9 mouse cellular contexts compared by ENCODE assay signal in genomic region chr9:116808401-116808800, GRCm38 (mm10).
DNase-seq lines count a peak whose midpoint lies in the region; ATAC-seq and TF ChIP-seq lines count a peak whose summit lies in the region.
"Had no signal": no experiment of that assay in that cellular context is flagged by ENCODE, and none has a peak within 500 bp of the region (broad histone marks: within the 10 kb centered on the region; RNA-seq: fewer than 3 reads in every experiment).

No protein-coding gene starts in this region.

- H3K4me1 ChIP-seq in embryonic fibroblast, embryonic 13.5 days (ENCODE audit: control insufficient read depth, insufficient read depth, low read length), result no peaks in the 10 kb centered on the region; the same call in 1 of the 2 replicates
- peaks cover 17% of the 10 kb centered on the region for H3K4me1 ChIP-seq in kidney, embryonic 15.5 days
- H3K4me1 ChIP-seq in olfactory bulb, adult 2 months (ENCODE audit: control insufficient read depth, insufficient read depth, low read length), result peaks cover 10% of the 10 kb centered on the region

- no peak overlapping the region for H3K9ac ChIP-seq in kidney, embryonic 15.5 days
- H3K9ac ChIP-seq: hindbrain, embryonic 15.5 days had no signal

- H3K36me3 ChIP-seq in kidney, embryonic 15.5 days, result peaks cover 9% of the 10 kb centered on the region; the same call in 1 of the 2 replicates
- H3K36me3 ChIP-seq: hindbrain, embryonic 15.5 days had no signal

- H3K27ac ChIP-seq in embryonic fibroblast, embryonic 13.5 days (ENCODE audit: insufficient read depth, low read length), result peak overlapping the region; percentile 62; the same call in 1 of the 2 replicates
- H3K27ac ChIP-seq in kidney, embryonic 15.5 days, result peak overlapping the region; percentile 68; the same call in 1 of the 2 replicates
- H3K27ac ChIP-seq in olfactory bulb, adult 2 months (ENCODE audit: insufficient read depth, low read depth, low read length), result 0 out of 2 replicates have a peak overlapping the region, but pooled peaks have one; percentile 34

- H3K4me3 ChIP-seq in embryonic fibroblast, embryonic 13.5 days (ENCODE audit: insufficient read depth, low read length), result no peak overlapping the region
- no peak overlapping the region for H3K4me3 ChIP-seq in kidney, embryonic 15.5 days (replicated peaks)
- H3K4me3 ChIP-seq in olfactory bulb, adult 2 months (ENCODE audit: insufficient read depth, low read depth, low read length), result no peak overlapping the region
- H3K4me3 ChIP-seq: hindbrain, embryonic 15.5 days had no signal

- no peaks in the 10 kb centered on the region for H3K9me3 ChIP-seq in kidney, embryonic 15.5 days (replicated peaks)
- H3K9me3 ChIP-seq: hindbrain, embryonic 15.5 days had no signal

- H3K4me2 ChIP-seq in kidney, embryonic 15.5 days, result no peak overlapping the region
- H3K4me2 ChIP-seq: hindbrain, embryonic 15.5 days had no signal

- 80% methylated on average over 4 of the region's 4 CpGs for WGBS in kidney, embryonic 15.5 days
- 51% methylated on average over 4 of the region's 4 CpGs for WGBS in olfactory bulb, adult 2 months

- TF ChIP-seq POLR2A in embryonic fibroblast, embryonic 13.5 days (IDR thresholded peaks at IDR 0.05; ENCODE audit: low read depth, low read length), result no peak
- no peak for TF ChIP-seq POLR2A in olfactory bulb, adult 2 months (IDR thresholded peaks at IDR 0.05; ENCODE audit: insufficient read depth, low read depth, low read length)

- intact Hi-C loops in gastrocnemius, postnatal 14 days (cut with DNase I; ENCODE audit: low total_unique reads), result no loop called here

- DNase-seq in kidney, adult 8-10 months, result peak; percentile 4 to 46
- no peak for DNase-seq in kidney, adult 18-20 months
- DNase-seq in gastrocnemius, postnatal 14 days, result no peak
- DNase-seq in adrenal gland, postnatal 36 days, result no peak
- DNase-seq: cerebellum, adult 9-11 months had no signal

- TF ChIP-seq CTCF in embryonic fibroblast, embryonic 13.5 days (IDR thresholded peaks at IDR 0.05; ENCODE audit: borderline replicate concordance, insufficient read depth, low read length), result no peak
- no peak for TF ChIP-seq CTCF in olfactory bulb, adult 2 months (IDR thresholded peaks at IDR 0.05; ENCODE audit: insufficient read depth, low read depth, low read length)

- no peaks in the 10 kb centered on the region for H3K27me3 ChIP-seq in kidney, embryonic 15.5 days
- H3K27me3 ChIP-seq: hindbrain, embryonic 15.5 days had no signal

- no peak for ATAC-seq in kidney, embryonic 15.5 days (replicated peaks; ENCODE audit: low FRiP score)

Comparison
In these comparisons a context has a peak if more than half of its experiments do, and no peak if none do; other contexts are left out.
1. DNase-seq: peak in kidney, adult 8-10 months (2 of 2); none in kidney, adult 18-20 months (single experiment), gastrocnemius, postnatal 14 days (single experiment) and adrenal gland, postnatal 36 days (0 of 2).
2. Peak in every context shown above with its lines, with median percentiles within 50 percentile points of each other: H3K27ac ChIP-seq.